Mouse (Mus musculus) liver, adult 2 months (tissue): ENCODE measurements at regions not wholly inside any gene's neighbourhood (a gene's known extent, or its start where the extent isn't known, plus 50 kb on each side); places are given as distances from the start of the nearest gene placed in this dataset.

Source experiments
- CTCF ChIP-seq: fragments of 200-500 bp; IDR thresholded peaks from 2 replicates; pipeline ENCODE4 v1.5.1; 2011; ENCODE audit warnings: low read depth, low read length, control low read depth
- POLR2A ChIP-seq: fragments of 200-500 bp; IDR thresholded peaks from 2 replicates; pipeline ENCODE4 v1.6.1; 2011; ENCODE audit warnings: low read length, control low read depth; ENCODE audit not compliant: insufficient read depth; ENCODE audit errors: extremely low read depth

GRCm38 (mm10) chr3:20816613-20817012, 449.6 kb upstream of the Agtr1b start:
- no peak for TF ChIP-seq POLR2A
- TF ChIP-seq CTCF: no peak
